Mouse (Mus musculus): ENCODE data around the gene Entr1.

Entr1 gene

DNA sequence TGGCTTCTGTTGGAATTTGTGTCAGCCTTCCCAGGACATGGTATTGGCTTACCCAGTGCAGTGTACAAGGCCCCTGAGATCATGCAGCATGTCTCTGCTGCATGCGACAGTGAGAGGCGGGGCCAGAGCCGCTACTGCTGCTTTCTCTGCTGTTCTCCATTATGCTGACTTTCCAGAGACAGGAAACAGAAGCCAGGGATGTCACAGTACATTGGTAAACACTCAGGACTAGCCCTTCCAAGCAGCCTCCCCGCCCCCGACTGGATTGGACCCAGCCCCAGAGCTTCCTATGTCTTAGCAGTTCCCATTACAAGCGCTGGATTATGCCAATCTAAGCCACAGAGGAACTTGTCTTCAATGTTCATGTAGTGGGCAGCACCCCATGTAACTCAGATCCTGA, 40.9 kb downstream of the Entr1 start:
- no peak for DNase-seq (ENCODE audit: low read depth)

DNA sequence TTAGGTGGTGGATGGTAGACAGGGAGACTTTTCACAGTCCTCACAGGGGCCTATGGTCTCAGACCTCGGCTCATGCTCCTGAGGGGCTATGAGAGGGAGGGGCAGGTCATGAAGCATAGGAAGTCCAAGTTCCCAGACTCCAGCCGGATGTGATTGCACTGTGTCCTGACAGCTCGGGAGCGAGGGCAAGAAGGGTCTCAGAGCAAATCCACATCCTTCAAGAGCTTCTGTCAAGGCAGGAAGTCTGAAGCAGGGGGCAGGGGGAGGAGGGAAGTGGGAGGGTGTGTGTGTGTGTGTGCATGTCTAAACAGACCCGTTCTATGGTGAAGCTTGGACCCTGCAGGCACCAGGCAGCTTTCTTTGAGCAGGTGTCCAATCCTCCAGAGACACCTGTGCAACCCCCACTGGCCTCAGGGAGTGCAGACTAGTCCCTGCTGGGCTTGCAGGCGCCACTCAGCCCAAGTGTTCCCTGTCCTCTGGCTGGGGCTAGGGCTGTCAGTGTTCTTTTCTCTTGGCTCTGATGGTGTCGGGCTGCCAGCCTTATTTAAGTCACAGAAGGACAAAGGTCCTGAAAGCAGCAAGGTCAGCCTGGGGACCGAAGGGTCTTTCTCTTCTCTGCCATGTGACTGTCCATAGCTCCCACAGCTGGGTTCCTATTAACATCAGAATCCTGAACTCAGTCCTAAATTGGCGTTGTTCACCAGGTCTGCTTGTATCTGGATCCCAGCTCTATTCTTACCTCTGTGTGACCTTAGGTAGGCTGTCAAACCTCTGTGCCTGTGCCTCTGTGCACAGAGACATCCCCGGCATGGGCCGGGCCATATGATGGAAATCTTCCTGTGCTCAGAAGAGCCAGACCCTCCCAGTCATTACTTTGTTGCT, 46.3 kb downstream of the Entr1 start:
- no peak for DNase-seq (ENCODE audit: low read depth)

DNA sequence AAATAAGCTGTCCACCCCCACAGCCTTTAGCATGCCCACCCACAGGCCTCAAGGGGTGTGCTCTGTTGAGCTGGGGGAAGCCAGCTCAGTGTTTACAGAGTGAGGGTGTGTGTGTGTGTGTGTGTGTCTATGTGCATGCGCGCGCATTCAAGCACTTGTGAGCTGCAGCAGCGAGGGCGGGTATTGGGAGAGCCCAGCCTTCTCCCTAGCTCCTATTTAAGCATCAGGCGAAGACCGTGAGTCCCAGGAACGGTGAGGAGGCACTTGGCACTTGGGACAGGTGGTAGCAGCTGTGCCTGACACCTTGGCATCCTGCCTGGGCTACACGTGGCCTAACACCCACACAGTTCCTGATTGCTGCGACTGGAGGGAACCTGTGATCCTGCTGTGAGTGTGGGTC, 47.1 kb downstream of the Entr1 start:
- no peak for DNase-seq (ENCODE audit: low read depth)

DNA sequence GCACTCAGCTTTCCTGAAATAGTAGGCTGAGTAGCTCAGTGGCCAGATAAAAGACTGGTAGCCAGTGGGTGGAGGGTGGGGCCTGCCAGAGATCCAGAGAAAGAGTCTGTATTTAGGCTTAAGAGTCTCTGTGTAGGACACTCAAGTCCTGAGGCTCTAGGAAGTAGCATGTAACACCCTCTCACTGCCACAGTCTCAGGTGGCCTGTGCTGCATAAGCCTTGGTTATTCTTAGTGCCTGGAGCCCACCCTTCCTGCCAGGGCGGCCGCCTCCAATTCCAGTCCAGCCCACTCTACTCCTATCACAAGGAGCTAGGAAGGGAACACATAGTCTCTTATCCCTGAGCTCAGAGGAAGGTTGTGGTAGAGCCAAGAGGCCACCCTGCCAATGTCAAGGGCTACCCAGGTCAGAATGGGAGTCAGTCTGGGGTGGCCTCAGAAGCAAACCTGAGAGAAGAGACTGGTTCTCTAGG, 47.6 kb downstream of the Entr1 start:
- no peak for DNase-seq (ENCODE audit: low read depth)

DNA sequence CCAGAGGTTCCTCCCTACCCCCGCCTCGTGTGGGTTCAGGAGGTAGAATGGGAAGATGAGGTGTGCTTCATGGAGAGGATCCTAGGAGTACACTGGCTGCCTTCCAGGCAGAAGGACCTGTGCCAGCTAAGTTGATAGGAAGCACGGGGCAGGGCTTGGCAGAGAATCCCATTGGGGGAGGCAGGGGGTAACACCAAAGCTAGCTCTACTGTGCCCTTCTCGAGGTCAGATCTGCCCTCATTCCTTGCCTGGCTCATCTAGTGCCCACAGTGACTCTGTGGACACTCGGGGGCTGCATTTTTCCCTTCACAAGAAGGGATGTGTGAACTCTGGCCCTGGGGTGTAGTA, 49.9 kb downstream of the Entr1 start:
- DNase-seq (ENCODE audit: low read depth) = no peak

DNA sequence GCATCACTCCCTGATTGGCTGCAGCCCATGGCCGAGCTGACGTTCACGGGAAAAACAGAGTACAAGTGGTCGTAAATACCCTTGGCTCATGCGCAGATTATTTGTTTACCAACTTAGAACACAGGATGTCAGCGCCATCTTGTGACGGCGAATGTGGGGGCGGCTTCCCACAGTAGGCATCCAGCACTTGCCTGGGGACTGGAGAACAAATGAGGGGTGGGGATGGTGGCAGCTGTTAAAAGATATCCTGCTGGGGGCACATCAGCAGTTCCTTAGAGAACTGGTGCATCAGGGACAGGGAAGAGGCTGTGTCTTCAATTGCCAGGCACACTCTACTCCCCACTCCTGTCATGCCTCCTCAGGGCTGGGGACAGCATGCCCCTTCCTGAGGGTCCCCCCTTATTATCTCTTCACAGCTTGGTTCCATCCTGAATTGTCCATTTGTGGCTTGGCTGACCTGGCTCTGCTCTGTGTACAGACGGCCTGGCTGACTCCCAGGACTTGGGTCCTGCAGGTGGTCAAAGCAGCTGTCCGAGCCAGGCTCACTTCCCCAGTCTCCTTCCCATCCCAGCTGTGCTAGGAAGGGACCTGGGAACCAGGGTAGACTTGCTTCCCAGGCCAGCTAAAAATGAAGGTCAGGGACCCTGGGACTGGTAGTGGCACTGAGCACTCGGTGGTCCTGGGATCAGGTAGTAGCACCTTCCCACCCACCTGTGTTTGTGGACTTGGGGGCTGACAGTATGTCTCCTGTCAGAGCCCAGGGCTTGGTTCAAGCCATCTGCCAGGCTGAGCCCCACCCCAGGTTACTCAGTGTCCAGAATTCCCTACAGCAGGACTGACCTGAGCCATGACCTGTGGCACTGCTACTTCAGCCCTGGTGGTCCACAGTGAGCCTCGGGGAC, 50.6 kb downstream of the Entr1 start:
- no peak for DNase-seq (ENCODE audit: low read depth)

Measured in fibroblast of lung, adult 2 months (primary cell).